Mouse (Mus musculus): Measurements from ENCODE around the gene Nfkbil1. TPM values are rescaled to one million over a fixed set of nuclear protein-coding genes. Genes with fewer than 3 reads are reported as not detected.

Nfkbil1 gene
- total RNA-seq (2023), result 10.8 TPM

GRCm38 (mm10) chr17:35235614-35236389 is at the start of gene Nfkbil1:
TSS of gene Nfkbil1 (minus strand) at chr17:35235792.

GRCm38 (mm10) chr17:35262664-35263522 is 27.3 kb upstream of the Nfkbil1 start, which contains the start of gene H2-D1:
TSS of gene H2-D1 (plus strand) at chr17:35262730.

GRCm38 (mm10) chr17:35241305-35242014 is 5.9 kb upstream of the Nfkbil1 start, which contains the start of gene Ddx39b:
TSS of gene Ddx39b (plus strand) at chr17:35241746.

GRCm38 (mm10) chr17:35233114-35233980 is 2.2 kb downstream of the Nfkbil1 start, which contains the start of gene Atp6v1g2:
TSS of gene Atp6v1g2 (plus strand) at chr17:35233660.

GRCm38 (mm10) chr17:35220156-35220952 is 15.2 kb downstream of the Nfkbil1 start, which contains the start of gene Gm16181:
TSS of gene Gm16181 (plus strand) at chr17:35220834.

GRCm38 (mm10) chr17:35204494-35205379 is 30.9 kb downstream of the Nfkbil1 start, which contains the start of gene Lta:
TSS of gene Lta (minus strand) at chr17:35205351.

GRCm38 (mm10) chr17:35201787-35202186 is 33.8 kb downstream of the Nfkbil1 start, which contains the start of gene Tnf:
TSS of gene Tnf (minus strand) at chr17:35202007.

DNA sequence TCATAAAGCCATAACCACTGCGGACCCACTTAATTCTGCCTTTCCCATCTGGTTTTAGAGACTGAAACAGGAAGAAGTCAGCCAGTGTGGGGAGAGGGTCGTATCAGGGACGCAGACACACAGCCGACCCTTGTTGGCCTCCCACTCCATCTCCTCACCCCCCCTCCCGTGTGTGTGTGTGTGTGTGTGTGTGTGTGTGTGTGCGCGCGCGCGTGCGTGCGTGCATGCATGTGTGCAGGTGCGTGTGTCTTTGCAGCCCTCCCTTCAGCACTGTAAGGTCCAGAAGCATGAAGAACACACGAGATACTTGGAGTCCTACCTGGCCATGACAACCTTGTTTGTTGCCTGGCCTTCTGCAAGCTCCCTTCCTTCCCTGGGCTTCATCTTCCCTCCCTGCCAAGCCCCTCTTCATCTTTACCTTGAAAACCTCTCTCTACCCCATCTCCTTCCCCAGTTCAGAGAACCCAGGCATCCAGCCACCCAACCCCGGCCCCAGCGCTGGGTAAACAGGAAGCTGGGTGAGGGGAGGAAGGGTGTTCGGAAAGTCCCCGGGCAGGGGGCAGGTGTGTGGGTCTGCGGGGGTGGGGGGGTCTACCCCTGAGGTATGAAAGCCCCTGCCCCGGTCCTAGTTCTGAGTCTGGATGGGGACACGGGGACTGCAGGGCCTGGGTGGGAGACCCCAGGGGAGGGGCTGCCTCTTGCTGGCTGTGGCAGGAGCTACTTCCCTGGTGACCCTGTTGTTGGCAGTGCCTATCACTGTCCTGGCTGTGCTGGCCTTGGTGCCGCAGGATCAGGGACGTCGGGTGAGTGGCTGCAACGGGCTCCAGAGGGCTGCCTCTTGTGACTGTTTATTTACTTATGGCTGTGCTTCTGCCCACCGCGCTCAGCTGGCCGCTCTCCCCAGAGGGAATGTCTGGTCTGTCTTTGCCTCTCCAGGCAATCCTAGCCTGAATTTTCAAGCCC is 41.4 kb downstream of the Nfkbil1 start, which contains the start of gene Ltb:
Gene Ltb, plus strand, starts transcription at position 559 of the 963 bp plus-strand sequence.

DNA sequence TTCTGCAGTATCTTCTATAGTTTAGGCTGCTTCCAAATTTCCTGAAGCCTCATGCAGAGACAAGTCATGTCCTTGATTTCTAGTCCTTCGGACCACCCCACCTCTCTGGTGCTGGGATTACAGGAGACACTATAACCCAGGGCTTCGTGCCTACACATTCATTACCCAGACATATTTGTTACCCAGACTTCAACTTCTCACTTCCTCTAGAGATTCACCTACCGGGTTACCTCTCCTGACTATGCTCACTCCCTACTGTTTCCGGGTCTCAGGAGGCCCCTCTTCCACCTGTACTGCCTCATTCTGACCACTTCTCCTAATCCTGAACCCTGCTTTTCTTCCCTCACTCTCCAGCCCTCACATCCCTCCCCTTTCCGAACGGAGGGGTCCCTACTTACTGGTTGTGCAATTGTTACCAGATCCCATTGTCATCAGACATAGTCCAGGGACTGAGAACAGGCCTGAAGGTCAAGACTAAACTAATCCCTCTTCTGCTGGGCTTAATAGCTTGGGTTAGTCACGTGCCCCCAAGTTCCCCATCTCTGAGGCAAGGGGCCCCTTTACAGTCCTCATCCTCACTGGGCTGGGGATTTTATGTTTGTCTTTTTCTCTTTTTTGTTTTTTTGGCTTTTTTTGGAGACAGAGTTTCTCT is 47.5 kb downstream of the Nfkbil1 start, which contains the start of gene Lst1:
Gene Lst1, minus strand, starts transcription at position 481 of the 652 bp plus-strand sequence.

GRCm38 (mm10) chr17:35175968-35176367 is 59.6 kb downstream of the Nfkbil1 start, which contains the start of gene Aif1:
TSS of gene Aif1 (minus strand) at chr17:35176068.

Other genes starting within 250 kb of the Nfkbil1 start
- 84.6 TPM for gene Vars, start 234.8 kb downstream of the Nfkbil1 start, total RNA-seq (2023)
- 0.21 TPM for gene Vwa7, start 219.2 kb downstream of the Nfkbil1 start, total RNA-seq (2023)
- not detected for gene Sapcd1, start 207.8 kb downstream of the Nfkbil1 start, total RNA-seq (2023)
- gene Msh5, start 189.0 kb downstream of the Nfkbil1 start, total RNA-seq (2023), result 3.9 TPM
- gene Clic1, start 185.8 kb downstream of the Nfkbil1 start, total RNA-seq (2023), result 157 TPM
- gene Ddah2, start 176.8 kb downstream of the Nfkbil1 start, total RNA-seq (2023), result 2.5 TPM
- not detected for gene Ly6g6c, start 170.4 kb downstream of the Nfkbil1 start, total RNA-seq (2023)
- 0.27 TPM for gene Mpig6b, start 169.6 kb downstream of the Nfkbil1 start, total RNA-seq (2023)
- not detected for gene Ly6g6e, start 158.9 kb downstream of the Nfkbil1 start, total RNA-seq (2023)
- not detected for gene Ly6g6d, start 157.7 kb downstream of the Nfkbil1 start, total RNA-seq (2023)
- not detected for gene Ly6g6f, start 150.2 kb downstream of the Nfkbil1 start, total RNA-seq (2023)
- 69.9 TPM for gene Abhd16a, start 146.5 kb downstream of the Nfkbil1 start, total RNA-seq (2023)
- not detected for gene Ly6g5c, start 127.5 kb downstream of the Nfkbil1 start, total RNA-seq (2023)
- gene Ly6g5b, start 120.4 kb downstream of the Nfkbil1 start, total RNA-seq (2023), result 0.83 TPM
- gene Gpank1, start 114.3 kb downstream of the Nfkbil1 start, total RNA-seq (2023), result 27.0 TPM
- gene Csnk2b, start 113.7 kb downstream of the Nfkbil1 start, total RNA-seq (2023), result 141 TPM
- gene D17H6S53E, start 109.4 kb downstream of the Nfkbil1 start, total RNA-seq (2023), result 20.6 TPM
- not detected for gene Apom, start 103.7 kb downstream of the Nfkbil1 start, total RNA-seq (2023)
- 438 TPM for gene Bag6, start 100.6 kb downstream of the Nfkbil1 start, total RNA-seq (2023)
- 294 TPM for gene Prrc2a, start 70.9 kb downstream of the Nfkbil1 start, total RNA-seq (2023)
- 3.0 TPM for gene Aif1, start 59.7 kb downstream of the Nfkbil1 start, total RNA-seq (2023)
- 14.3 TPM for gene Lst1, start 47.4 kb downstream of the Nfkbil1 start, total RNA-seq (2023)
- gene Ltb, start 41.4 kb downstream of the Nfkbil1 start, total RNA-seq (2023), result 538 TPM
- 18.7 TPM for gene Tnf, start 33.8 kb downstream of the Nfkbil1 start, total RNA-seq (2023)
- 15.2 TPM for gene Lta, start 30.4 kb downstream of the Nfkbil1 start, total RNA-seq (2023)
- not detected for gene Gm16181, start 15.0 kb downstream of the Nfkbil1 start, total RNA-seq (2023)
- 1.6 TPM for gene Atp6v1g2, start 2.1 kb downstream of the Nfkbil1 start, total RNA-seq (2023)
- gene Ddx39b, start 6.0 kb upstream of the Nfkbil1 start, total RNA-seq (2023), result 474 TPM
- 2,421 TPM for gene H2-D1, start 26.9 kb upstream of the Nfkbil1 start, total RNA-seq (2023)
- 14.8 TPM for gene H2-Q1, start 84.6 kb upstream of the Nfkbil1 start, total RNA-seq (2023)
- 16.7 TPM for gene H2-Q2, start 106.5 kb upstream of the Nfkbil1 start, total RNA-seq (2023)
- 511 TPM for gene H2-Q4, start 143.8 kb upstream of the Nfkbil1 start, total RNA-seq (2023)
- 107 TPM for gene H2-Q6, start 189.1 kb upstream of the Nfkbil1 start, total RNA-seq (2023)
- 390 TPM for gene H2-Q7, start 203.4 kb upstream of the Nfkbil1 start, total RNA-seq (2023)
- gene H2-Q10, start 234.3 kb upstream of the Nfkbil1 start, total RNA-seq (2023), result 74.1 TPM

All from CD4-positive naive resting alpha-beta T cell, adult 57 days (primary cell).